Mouse (Mus musculus): ENCODE results near the gene Olfr907. TPM values are rescaled to one million over a fixed set of nuclear protein-coding genes. Genes with fewer than 3 reads are reported as not detected.

Olfr907 gene
- polyA plus RNA-seq (2014; fragmentation: Nextera tagmentation; extraction: Ambion mirVana), result not detected in 2 replicates

DNA sequence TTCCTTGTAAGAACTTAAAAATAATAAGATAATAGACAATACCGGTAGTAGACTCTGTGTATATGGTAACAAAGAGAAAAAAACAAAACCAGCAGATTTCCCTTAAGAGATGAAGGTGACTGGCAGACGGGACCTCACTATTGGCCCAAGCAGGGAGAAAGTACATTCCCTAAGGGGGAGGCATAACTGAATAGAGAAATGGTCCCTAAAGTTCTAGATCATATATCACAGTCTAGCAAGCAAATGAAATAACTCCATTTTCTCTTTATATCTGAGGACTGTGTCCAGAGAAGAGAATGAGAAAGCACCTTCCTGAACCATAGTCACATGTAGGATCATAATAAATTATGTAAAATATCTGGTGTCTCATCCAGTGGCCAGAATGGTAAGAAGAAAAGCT is at the start of gene Olfr907:
Olfr907 (plus strand) TSS at position 301 of the 400 bp plus-strand sequence.
- no peaks in the 10 kb centered on the region for H3K27me3 ChIP-seq (replicated peaks; ENCODE audit: control insufficient read depth, insufficient read depth, low read length)
- no peaks in the 10 kb centered on the region for H3K4me1 ChIP-seq (ENCODE audit: control insufficient read depth, insufficient read depth, low read length)
- no peak within 1 kb of the TSS for H3K9ac ChIP-seq (ENCODE audit: low read depth, low read length)
- no peak for ATAC-seq (ENCODE audit: low read depth)
- no peak for DNase-seq (ENCODE audit: low spot score)
- H3K9me3 ChIP-seq (ENCODE audit: control insufficient read depth, low read length), result no peaks in the 10 kb centered on the region
- 77% methylated on average over 2 of the region's 2 CpGs for WGBS
- H3K36me3 ChIP-seq (ENCODE audit: control insufficient read depth, insufficient read depth, low read length), result no peaks in the 10 kb centered on the region
- no peak within 1 kb of the TSS for H3K4me2 ChIP-seq (ENCODE audit: low read depth, low read length)
- no peak within 1 kb of the TSS for H3K27ac ChIP-seq (replicated peaks; ENCODE audit: low read depth, low read length)
- H3K4me3 ChIP-seq (ENCODE audit: low read depth, low read length), result no peak within 1 kb of the TSS

DNA sequence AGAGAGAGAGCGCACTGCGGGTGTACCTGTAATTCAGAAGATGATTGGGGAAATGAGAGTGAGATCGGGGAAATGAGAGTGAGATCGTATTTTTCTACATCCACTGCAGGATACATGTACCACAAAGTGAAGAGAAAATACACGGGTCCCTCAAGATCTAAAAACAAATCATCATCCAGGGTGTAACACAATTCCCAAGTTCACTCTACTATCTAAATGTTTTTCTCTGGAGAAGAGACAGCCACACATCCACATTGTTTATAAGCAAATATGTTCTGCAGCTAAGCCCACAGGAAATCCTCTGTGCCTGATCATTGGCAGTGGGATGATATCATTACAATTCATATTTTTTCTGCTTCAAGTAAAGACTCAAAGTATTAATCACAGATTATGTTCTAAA is 48.2 kb upstream of the Olfr907 start, which contains the start of gene Olfr902:
Olfr902 (plus strand) TSS at position 301 of the 400 bp plus-strand sequence.
- no peaks in the 10 kb centered on the region for H3K9me3 ChIP-seq (ENCODE audit: control insufficient read depth, low read length)
- no peak within 1 kb of the TSS for H3K4me2 ChIP-seq (ENCODE audit: low read depth, low read length)
- no peak within 1 kb of the TSS for H3K27ac ChIP-seq (replicated peaks; ENCODE audit: low read depth, low read length)
- no peaks in the 10 kb centered on the region for H3K4me1 ChIP-seq (ENCODE audit: control insufficient read depth, insufficient read depth, low read length)
- no peaks in the 10 kb centered on the region for H3K27me3 ChIP-seq (replicated peaks; ENCODE audit: control insufficient read depth, insufficient read depth, low read length)
- DNase-seq (ENCODE audit: low spot score) (no peak), ATAC-seq (ENCODE audit: low read depth) (no peak)
- H3K4me3 ChIP-seq (ENCODE audit: low read depth, low read length), result no peak within 1 kb of the TSS
- no peak within 1 kb of the TSS for H3K9ac ChIP-seq (ENCODE audit: low read depth, low read length)
- WGBS, result 83% methylated on average over 5 of the region's 5 CpGs
- no peaks in the 10 kb centered on the region for H3K36me3 ChIP-seq (ENCODE audit: control insufficient read depth, insufficient read depth, low read length)

DNA sequence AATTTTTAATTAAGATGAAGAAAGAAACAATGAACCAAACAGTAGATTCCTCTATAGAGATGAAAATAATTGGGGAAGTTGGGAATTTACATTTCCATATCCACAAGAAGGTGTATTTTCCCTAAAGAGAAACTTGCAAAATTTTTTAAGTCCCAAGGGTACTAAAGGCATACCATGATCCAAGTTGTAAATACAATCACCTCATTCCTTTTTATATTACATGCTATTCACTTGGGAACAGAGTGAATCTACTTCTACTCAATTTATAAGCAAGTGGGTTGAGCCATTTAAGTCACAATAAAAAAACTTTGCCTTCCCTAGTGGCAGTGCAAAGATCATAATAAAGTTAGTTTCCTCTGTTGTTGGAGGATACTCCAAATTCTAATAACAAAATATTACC is 32.8 kb upstream of the Olfr907 start, which contains the start of gene Olfr904:
Olfr904 (plus strand) TSS at position 301 of the 400 bp plus-strand sequence.
- H3K27ac ChIP-seq (replicated peaks; ENCODE audit: low read depth, low read length), result no peak within 1 kb of the TSS
- no peak within 1 kb of the TSS for H3K9ac ChIP-seq (ENCODE audit: low read depth, low read length)
- no peak within 1 kb of the TSS for H3K4me3 ChIP-seq (ENCODE audit: low read depth, low read length)
- H3K4me1 ChIP-seq (ENCODE audit: control insufficient read depth, insufficient read depth, low read length), result no peaks in the 10 kb centered on the region
- DNase-seq (ENCODE audit: low spot score), result no peak
- H3K27me3 ChIP-seq (replicated peaks; ENCODE audit: control insufficient read depth, insufficient read depth, low read length), result no peaks in the 10 kb centered on the region
- H3K4me2 ChIP-seq (ENCODE audit: low read depth, low read length), result no peak within 1 kb of the TSS
- H3K36me3 ChIP-seq (ENCODE audit: control insufficient read depth, insufficient read depth, low read length), result no peaks in the 10 kb centered on the region
- no peaks in the 10 kb centered on the region for H3K9me3 ChIP-seq (ENCODE audit: control insufficient read depth, low read length)
- no peak for ATAC-seq (ENCODE audit: low read depth)

DNA sequence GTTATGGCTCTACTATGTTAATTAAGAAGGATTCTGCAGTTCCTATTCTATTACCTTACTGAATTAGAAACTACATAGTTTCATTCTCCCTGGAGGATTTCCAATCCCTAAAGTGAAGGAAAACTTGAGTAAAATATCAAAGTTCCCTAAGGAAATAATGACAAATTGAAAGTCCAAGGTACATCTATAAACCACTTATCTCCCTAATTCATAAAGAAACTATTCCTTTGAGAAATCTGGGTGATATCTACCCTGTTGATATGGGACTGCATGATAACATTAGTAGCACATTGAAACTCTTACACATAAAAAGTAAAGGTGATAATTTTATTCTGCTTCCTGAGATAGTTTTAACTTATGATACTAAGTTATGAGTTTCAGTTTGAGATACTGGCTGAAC is 24.8 kb upstream of the Olfr907 start, which contains the start of gene Olfr905:
Olfr905 (plus strand) TSS at position 301 of the 400 bp plus-strand sequence.
- H3K36me3 ChIP-seq (ENCODE audit: control insufficient read depth, insufficient read depth, low read length), result no peaks in the 10 kb centered on the region
- no peak within 1 kb of the TSS for H3K4me3 ChIP-seq (ENCODE audit: low read depth, low read length)
- H3K27ac ChIP-seq (replicated peaks; ENCODE audit: low read depth, low read length), result no peak within 1 kb of the TSS
- H3K9ac ChIP-seq (ENCODE audit: low read depth, low read length), result no peak within 1 kb of the TSS
- no peaks in the 10 kb centered on the region for H3K9me3 ChIP-seq (ENCODE audit: control insufficient read depth, low read length)
- H3K4me1 ChIP-seq (ENCODE audit: control insufficient read depth, insufficient read depth, low read length), result no peaks in the 10 kb centered on the region
- ATAC-seq (ENCODE audit: low read depth) (no peak), DNase-seq (ENCODE audit: low spot score) (no peak)
- H3K27me3 ChIP-seq (replicated peaks; ENCODE audit: control insufficient read depth, insufficient read depth, low read length), result no peaks in the 10 kb centered on the region
- no peak within 1 kb of the TSS for H3K4me2 ChIP-seq (ENCODE audit: low read depth, low read length)

DNA sequence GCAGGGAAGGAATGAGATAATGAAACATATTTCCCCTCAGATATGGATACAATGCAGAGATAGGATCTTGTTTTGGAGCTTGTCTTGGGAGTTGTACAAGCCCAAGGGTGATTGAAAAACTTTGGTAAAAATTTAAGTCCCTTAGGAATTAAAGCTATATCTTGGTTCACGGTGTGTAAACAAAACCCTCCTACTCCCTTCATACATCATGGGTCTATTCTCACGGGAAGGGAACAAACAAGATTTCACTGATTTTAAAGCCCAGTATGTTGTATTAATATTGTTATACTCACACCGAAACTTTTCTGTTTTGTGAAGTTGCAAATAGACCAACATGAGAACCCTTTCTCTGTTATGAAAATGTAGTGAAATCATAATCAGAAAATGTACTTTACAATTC is 8.8 kb upstream of the Olfr907 start, which contains the start of gene Olfr906:
Olfr906 (plus strand) TSS at position 301 of the 400 bp plus-strand sequence.
- no peak within 1 kb of the TSS for H3K4me3 ChIP-seq (ENCODE audit: low read depth, low read length)
- H3K27ac ChIP-seq (replicated peaks; ENCODE audit: low read depth, low read length), result no peak within 1 kb of the TSS
- no peaks in the 10 kb centered on the region for H3K9me3 ChIP-seq (ENCODE audit: control insufficient read depth, low read length)
- WGBS, result 82% methylated on average over 3 of the region's 3 CpGs
- H3K36me3 ChIP-seq (ENCODE audit: control insufficient read depth, insufficient read depth, low read length), result no peaks in the 10 kb centered on the region
- no peaks in the 10 kb centered on the region for H3K4me1 ChIP-seq (ENCODE audit: control insufficient read depth, insufficient read depth, low read length)
- H3K4me2 ChIP-seq (ENCODE audit: low read depth, low read length), result no peak within 1 kb of the TSS
- no peak within 1 kb of the TSS for H3K9ac ChIP-seq (ENCODE audit: low read depth, low read length)
- ATAC-seq (ENCODE audit: low read depth) (no peak), DNase-seq (ENCODE audit: low spot score) (no peak)
- no peaks in the 10 kb centered on the region for H3K27me3 ChIP-seq (replicated peaks; ENCODE audit: control insufficient read depth, insufficient read depth, low read length)

DNA sequence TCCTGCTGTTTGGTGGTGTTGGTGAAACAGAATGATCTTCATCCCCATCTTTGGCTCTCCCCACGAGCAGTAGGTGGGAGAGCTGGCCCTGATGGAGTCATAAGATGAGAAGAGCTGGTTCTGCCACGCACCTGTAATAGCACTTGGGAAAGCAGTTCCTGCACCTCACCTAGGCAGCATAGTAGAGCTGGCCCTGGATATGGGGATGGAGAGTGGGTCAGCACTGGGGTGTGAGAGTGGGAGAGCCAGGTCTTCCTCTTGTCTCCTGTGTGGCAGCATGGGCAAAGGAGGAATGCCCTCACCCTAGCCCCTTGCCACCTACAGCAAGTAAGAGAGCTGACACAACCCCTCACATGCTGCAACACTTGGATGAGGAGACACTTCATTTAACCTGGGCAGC is 16.8 kb downstream of the Olfr907 start:
- H3K4me3 ChIP-seq (ENCODE audit: low read depth, low read length), result no peak overlapping the region
- no peaks in the 10 kb centered on the region for H3K4me1 ChIP-seq (ENCODE audit: control insufficient read depth, insufficient read depth, low read length)
- H3K36me3 ChIP-seq (ENCODE audit: control insufficient read depth, insufficient read depth, low read length), result no peaks in the 10 kb centered on the region
- no peaks in the 10 kb centered on the region for H3K9me3 ChIP-seq (ENCODE audit: control insufficient read depth, low read length)
- 53% methylated on average over 2 of the region's 2 CpGs for WGBS
- no peak overlapping the region for H3K27ac ChIP-seq (replicated peaks; ENCODE audit: low read depth, low read length)
- DNase-seq (ENCODE audit: low spot score) (no peak), ATAC-seq (ENCODE audit: low read depth) (no peak)
- no peak overlapping the region for H3K9ac ChIP-seq (ENCODE audit: low read depth, low read length)
- no peak overlapping the region for H3K4me2 ChIP-seq (ENCODE audit: low read depth, low read length)
- no peaks in the 10 kb centered on the region for H3K27me3 ChIP-seq (replicated peaks; ENCODE audit: control insufficient read depth, insufficient read depth, low read length)

DNA sequence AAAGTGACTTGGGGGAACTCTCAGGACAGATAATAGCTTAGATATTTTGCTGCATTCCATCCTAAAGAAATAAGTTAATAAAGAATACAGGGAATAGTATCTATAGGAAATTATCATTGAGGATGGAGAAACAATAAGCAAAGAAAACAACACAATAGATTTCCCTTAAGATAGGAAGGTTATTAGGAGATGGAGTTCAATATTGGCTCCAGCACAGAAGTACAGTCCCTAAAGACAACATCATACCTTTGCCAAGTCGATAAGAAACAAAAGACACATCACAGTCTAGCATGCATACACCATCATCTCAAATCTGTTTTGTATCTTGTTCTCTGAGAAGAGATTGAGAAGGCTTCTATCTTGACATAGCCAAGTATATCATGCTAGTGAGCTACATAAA is 25.7 kb downstream of the Olfr907 start, which contains the start of gene Olfr911-ps1:
Olfr911-ps1 (plus strand) TSS at position 301 of the 400 bp plus-strand sequence.
- no peak for ATAC-seq (ENCODE audit: low read depth)
- no peak within 1 kb of the TSS for H3K27ac ChIP-seq (replicated peaks; ENCODE audit: low read depth, low read length)
- no peak within 1 kb of the TSS for H3K4me3 ChIP-seq (ENCODE audit: low read depth, low read length)
- WGBS, result 59% methylated on average over 1 of the region's 1 CpGs
- no peak within 1 kb of the TSS for H3K9ac ChIP-seq (ENCODE audit: low read depth, low read length)
- no peaks in the 10 kb centered on the region for H3K27me3 ChIP-seq (replicated peaks; ENCODE audit: control insufficient read depth, insufficient read depth, low read length)
- H3K36me3 ChIP-seq (ENCODE audit: control insufficient read depth, insufficient read depth, low read length), result no peaks in the 10 kb centered on the region
- no peaks in the 10 kb centered on the region for H3K4me1 ChIP-seq (ENCODE audit: control insufficient read depth, insufficient read depth, low read length)
- no peak for DNase-seq (ENCODE audit: low spot score)
- no peak within 1 kb of the TSS for H3K4me2 ChIP-seq (ENCODE audit: low read depth, low read length)
- H3K9me3 ChIP-seq (ENCODE audit: control insufficient read depth, low read length), result no peaks in the 10 kb centered on the region

DNA sequence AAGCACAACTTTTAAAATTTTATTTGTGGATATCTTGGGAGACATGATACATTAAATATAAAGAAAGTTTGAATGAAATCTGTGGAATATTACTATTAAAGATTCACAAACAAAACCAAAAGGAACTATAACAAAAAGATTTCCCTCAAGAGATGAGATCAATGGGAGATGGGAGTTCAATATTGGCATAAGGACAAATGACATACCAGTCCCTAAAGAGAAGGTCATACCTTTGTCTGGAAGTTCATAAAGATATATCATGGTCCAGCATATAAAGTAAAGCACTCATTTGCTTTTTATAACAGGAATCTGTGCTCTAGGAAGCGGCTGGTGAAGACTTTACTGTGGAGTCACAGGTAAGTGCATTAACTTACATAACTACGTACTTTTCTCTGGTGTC is 41.9 kb downstream of the Olfr907 start, which contains the start of gene Olfr910:
Olfr910 (plus strand) TSS at position 301 of the 400 bp plus-strand sequence.
- no peak within 1 kb of the TSS for H3K9ac ChIP-seq (ENCODE audit: low read depth, low read length)
- no peaks in the 10 kb centered on the region for H3K36me3 ChIP-seq (ENCODE audit: control insufficient read depth, insufficient read depth, low read length)
- H3K4me3 ChIP-seq (ENCODE audit: low read depth, low read length), result no peak within 1 kb of the TSS
- DNase-seq (ENCODE audit: low spot score) (no peak), ATAC-seq (ENCODE audit: low read depth) (no peak)
- no peaks in the 10 kb centered on the region for H3K27me3 ChIP-seq (replicated peaks; ENCODE audit: control insufficient read depth, insufficient read depth, low read length)
- H3K9me3 ChIP-seq (ENCODE audit: control insufficient read depth, low read length), result 0 out of 2 replicates have a peak, but pooled peaks cover 5% of the 10 kb centered on the region
- no peak within 1 kb of the TSS for H3K4me2 ChIP-seq (ENCODE audit: low read depth, low read length)
- H3K4me1 ChIP-seq (ENCODE audit: control insufficient read depth, insufficient read depth, low read length), result no peaks in the 10 kb centered on the region
- H3K27ac ChIP-seq (replicated peaks; ENCODE audit: low read depth, low read length), result no peak within 1 kb of the TSS
- WGBS, result 88% methylated on average over 2 of the region's 2 CpGs
